Mouse (Mus musculus) lung, adult 2 months (tissue): ENCODE measurements around the gene Ercc6. TPM values are rescaled to one million over a fixed set of nuclear protein-coding genes. Genes with fewer than 3 reads are reported as not detected.
A peak's percentile ranks its signal among the peaks of the same experiment; 100 is the strongest.

Experiments used
- DNase-seq: peaks from one replicate; pipeline ENCODE4 v3.0.0; 2022
- H3K4me1 ChIP-seq: fragments of 200-500 bp; 2 replicates; pipeline ENCODE4 v1.6.1; 2011; ENCODE audit warnings: low read length; ENCODE audit not compliant: control insufficient read depth, insufficient read depth
- H3K4me3 ChIP-seq: fragments of 200-500 bp; replicated peaks from 2 replicates; pipeline ENCODE3; 2011; ENCODE audit warnings: low read depth, mild to moderate bottlenecking, control low read depth, low read length; ENCODE audit errors: extremely low read depth
- CTCF ChIP-seq: fragments of 200-500 bp; IDR thresholded peaks from 2 replicates; pipeline ENCODE4 v1.5.1; 2011; ENCODE audit warnings: mild to moderate bottlenecking, low read length, control low read depth; ENCODE audit not compliant: insufficient read depth
- POLR2A ChIP-seq: fragments of 200-500 bp; IDR thresholded peaks from 2 replicates; pipeline ENCODE4 v1.6.1; 2011; ENCODE audit warnings: low read depth, mild to moderate bottlenecking, control low read depth, low read length, borderline replicate concordance; ENCODE audit errors: extremely low read depth
- WGBS: fragments of 180-500 bp; shearing (Covaris S2); methylation state at CpG from one replicate; pipeline ENCODE4 v1.1.7; 2018; 5-methylcytosine and 5-hydroxymethylcytosine counted together
- polyA plus RNA-seq: library from polyadenylated mRNA; depleted of rRNA; stranded (reverse); fragments of >200 nt; gene quantifications from 2 replicates; pipeline ENCODE4 v1.2.3, GENCODE M21; 2012; rRNA removed

Ercc6 gene
- 3.2 and 4.8 TPM in 2 replicates for polyA plus RNA-seq

GRCm38 (mm10) chr14:32513336-32514032 lies at the start of gene Ercc6:
TSS of gene Ercc6 (plus strand) at chr14:32513521.
- peak within 1 kb of the TSS; percentile 74 for H3K4me3 ChIP-seq
- DNase-seq = peak; percentile 93
- peaks cover 9% of the 10 kb centered on the region for H3K4me1 ChIP-seq
- TF ChIP-seq POLR2A (peak; percentile 78; the same call in 1 of the 2 replicates), CTCF (no peak)
- under 1% methylated on average over 62 of the region's 62 CpGs for WGBS

DNA sequence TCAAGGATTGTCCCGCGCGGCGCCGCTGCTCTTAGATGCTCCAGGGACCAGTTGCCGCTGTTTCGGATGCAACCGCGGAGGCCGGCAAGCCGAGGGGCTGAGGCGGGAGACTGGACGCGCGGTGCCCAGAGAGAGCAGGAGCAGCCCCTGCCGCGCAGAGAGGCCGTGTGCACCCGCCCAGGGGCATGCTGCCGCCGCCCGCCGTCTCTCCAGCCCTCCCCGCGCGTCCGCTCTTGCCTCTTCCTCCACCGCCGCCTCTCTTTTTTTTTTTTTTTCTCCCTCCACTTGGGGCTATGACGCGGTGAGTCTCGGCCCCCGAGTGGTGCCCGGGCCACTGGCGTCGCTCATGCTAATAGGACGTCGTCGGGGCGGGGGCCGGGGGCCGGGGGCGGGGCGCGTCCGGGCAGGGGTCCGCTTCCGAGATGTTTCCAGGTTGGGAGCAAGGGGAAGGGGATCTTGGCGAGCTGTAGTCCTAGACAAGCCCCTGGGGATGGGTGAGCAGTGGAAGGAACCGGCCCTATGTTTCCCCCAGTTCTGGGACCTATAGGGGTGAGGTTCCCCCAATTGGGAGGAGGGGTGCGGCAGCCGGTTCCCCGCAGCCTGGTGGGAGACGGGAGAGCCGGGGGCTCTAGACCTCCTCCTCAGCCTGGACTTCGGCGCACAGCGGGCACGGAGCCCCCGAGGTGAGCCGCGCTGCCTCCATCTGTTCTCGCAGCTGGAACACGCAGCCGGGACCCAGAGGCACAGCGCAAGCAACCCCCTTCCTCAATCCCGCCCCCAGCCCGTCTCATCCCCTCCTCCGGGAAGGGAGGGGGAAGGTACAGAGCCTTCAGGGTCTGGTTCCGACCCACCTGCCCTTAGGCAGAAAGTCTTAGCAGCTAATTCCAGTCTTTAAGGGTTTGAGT lies 48.5 kb upstream of the Ercc6 start, which contains the start of gene Slc18a3:
TSS of gene Slc18a3 (minus strand) at position 250 of the 905 bp plus-strand sequence.
- H3K4me3 ChIP-seq = no peak within 1 kb of the TSS
- no peak for TF ChIP-seq CTCF
- no peaks in the 10 kb centered on the region for H3K4me1 ChIP-seq
- no peak for DNase-seq
- 2% methylated on average over 61 of the region's 70 CpGs for WGBS

DNA sequence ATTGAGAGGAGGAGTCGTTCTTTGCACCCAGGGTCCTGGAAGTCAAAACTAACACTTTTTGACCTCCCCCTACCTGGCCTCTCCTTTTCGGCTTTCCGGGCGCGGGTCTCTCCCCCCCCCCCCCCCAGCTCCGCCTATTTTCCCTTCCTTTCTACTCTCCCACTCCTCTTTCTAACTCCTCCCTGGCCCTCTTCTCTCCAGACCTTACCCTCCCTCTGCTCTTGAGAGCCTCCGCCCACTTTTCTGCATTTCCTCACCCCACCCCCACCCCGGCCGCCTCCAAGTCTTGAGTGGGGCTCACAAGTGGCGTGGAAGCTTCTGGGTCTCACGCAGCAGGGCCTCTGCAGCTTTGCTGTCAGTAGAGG lies 47.8 kb upstream of the Ercc6 start:
- no peak for DNase-seq
- TF ChIP-seq POLR2A (no peak), CTCF (no peak)

GRCm38 (mm10) chr14:32465889-32466288 lies 47.4 kb upstream of the Ercc6 start, which contains the start of gene Chat:
TSS of gene Chat (minus strand) at chr14:32465989.
- WGBS = 16% methylated on average over 13 of the region's 13 CpGs
- Histone ChIP-seq H3K4me1 (no peaks in the 10 kb centered on the region), H3K4me3 (no peak within 1 kb of the TSS)
- TF ChIP-seq CTCF = no peak
- TF ChIP-seq POLR2A = no peak
- no peak for DNase-seq

More for the DNA sequence above, 47.8 kb upstream of the Ercc6 start:
- no peaks in the 10 kb centered on the region for H3K4me1 ChIP-seq
- no peak overlapping the region for H3K4me3 ChIP-seq
- under 1% methylated on average over 6 of the region's 11 CpGs for WGBS

DNA sequence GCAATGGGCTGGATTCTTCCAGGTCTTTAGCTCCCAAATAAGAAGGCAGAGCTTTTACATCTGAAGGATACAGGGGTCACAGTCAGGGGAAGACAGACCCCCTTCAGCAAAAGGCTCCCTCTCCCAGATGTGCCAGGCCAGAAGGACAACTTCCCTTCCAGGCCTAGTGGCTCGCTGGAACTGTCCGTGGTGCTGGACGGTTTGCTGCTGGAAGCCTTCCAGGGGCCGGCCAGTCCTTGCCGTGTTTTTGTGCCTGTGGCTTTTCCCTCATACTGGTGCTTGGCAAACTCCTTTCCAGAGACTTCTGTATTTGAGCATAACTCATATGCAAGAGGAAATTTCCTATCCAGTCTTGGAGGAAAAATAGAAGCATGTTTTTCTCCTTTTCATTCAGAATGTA lies 45.7 kb upstream of the Ercc6 start:
- WGBS = 3% methylated on average over 5 of the region's 5 CpGs
- DNase-seq = peak; percentile 16
- TF ChIP-seq POLR2A (no peak), CTCF (no peak)

GRCm38 (mm10) chr14:32472996-32473395 lies 40.3 kb upstream of the Ercc6 start:
- Histone ChIP-seq H3K4me3 (no peak overlapping the region), H3K4me1 (no peaks in the 10 kb centered on the region)
- TF ChIP-seq POLR2A (no peak), CTCF (peak; percentile 69)
- peak; percentile 16 for DNase-seq
- 13% methylated on average over 4 of the region's 4 CpGs for WGBS

More for the DNA sequence above, 45.7 kb upstream of the Ercc6 start:
- Histone ChIP-seq H3K4me1 (no peaks in the 10 kb centered on the region), H3K4me3 (no peak overlapping the region)

GRCm38 (mm10) chr14:32476559-32476958 lies 36.8 kb upstream of the Ercc6 start:
- TF ChIP-seq CTCF = no peak
- no peak for TF ChIP-seq POLR2A
- no peak for DNase-seq
- H3K4me1 ChIP-seq = no peaks in the 10 kb centered on the region
- WGBS = 69% methylated on average over 6 of the region's 6 CpGs
- no peak overlapping the region for H3K4me3 ChIP-seq

- Histone ChIP-seq H3K4me1 (no peaks in the 10 kb centered on the region), H3K4me3 (no peak overlapping the region)
- DNase-seq = no peak
- WGBS = 50% methylated on average over 1 of the region's 1 CpGs
- no peak for TF ChIP-seq CTCF
- no peak for TF ChIP-seq POLR2A
Measured at GRCm38 (mm10) chr14:32477581-32477980, 35.7 kb upstream of the Ercc6 start.

DNA sequence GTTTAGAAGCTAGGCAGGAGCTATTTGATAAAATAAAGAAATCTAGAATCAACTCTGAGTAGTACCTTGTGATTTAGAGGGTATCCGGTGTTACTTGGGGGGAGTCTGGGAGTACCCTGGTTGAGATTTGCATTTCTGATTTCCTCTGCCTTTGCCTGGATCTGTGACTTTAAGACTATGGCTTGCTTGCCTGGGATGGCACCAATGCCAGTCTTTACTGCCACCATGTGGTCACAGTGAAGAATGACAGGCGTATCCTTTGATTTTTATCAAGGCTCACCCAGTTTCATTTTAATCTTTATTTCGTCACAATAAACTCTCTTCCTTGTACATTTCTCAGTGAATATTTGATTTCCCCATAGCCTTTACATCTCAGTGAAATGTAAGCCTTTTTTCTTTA lies 31.3 kb upstream of the Ercc6 start:
- 3% methylated on average over 3 of the region's 3 CpGs for WGBS
- TF ChIP-seq CTCF (peak; percentile 72), POLR2A (no peak)
- DNase-seq = no peak
- no peak overlapping the region for H3K4me3 ChIP-seq
- no peaks in the 10 kb centered on the region for H3K4me1 ChIP-seq
